Mouse (Mus musculus) lung, adult 2 months (tissue): ENCODE results near the gene Anapc5. TPM values are rescaled to one million over a fixed set of nuclear protein-coding genes. Genes with fewer than 3 reads are reported as not detected.

Source experiments
- DNase-seq: peaks from one replicate; pipeline ENCODE4 v3.0.0; 2022
- H3K4me1 ChIP-seq: fragments of 200-500 bp; 2 replicates; pipeline ENCODE4 v1.6.1; 2011; ENCODE audit warnings: low read length; ENCODE audit not compliant: control insufficient read depth, insufficient read depth
- H3K4me3 ChIP-seq: fragments of 200-500 bp; replicated peaks from 2 replicates; pipeline ENCODE3; 2011; ENCODE audit warnings: low read depth, mild to moderate bottlenecking, control low read depth, low read length; ENCODE audit errors: extremely low read depth
- CTCF ChIP-seq: fragments of 200-500 bp; IDR thresholded peaks from 2 replicates; pipeline ENCODE4 v1.5.1; 2011; ENCODE audit warnings: mild to moderate bottlenecking, low read length, control low read depth; ENCODE audit not compliant: insufficient read depth
- POLR2A ChIP-seq: fragments of 200-500 bp; IDR thresholded peaks from 2 replicates; pipeline ENCODE4 v1.6.1; 2011; ENCODE audit warnings: low read depth, mild to moderate bottlenecking, control low read depth, low read length, borderline replicate concordance; ENCODE audit errors: extremely low read depth
- WGBS: fragments of 180-500 bp; shearing (Covaris S2); methylation state at CpG from one replicate; pipeline ENCODE4 v1.1.7; 2018; 5-methylcytosine and 5-hydroxymethylcytosine counted together
- polyA plus RNA-seq: library from polyadenylated mRNA; depleted of rRNA; stranded (reverse); fragments of >200 nt; gene quantifications from 2 replicates; pipeline ENCODE4 v1.2.3, GENCODE M21; 2012; rRNA removed

Anapc5 gene
- polyA plus RNA-seq, 1 experiment: 274 TPM

- no peaks in the 10 kb centered on the region for H3K4me1 ChIP-seq
- no peak overlapping the region for H3K4me3 ChIP-seq
- no peak for DNase-seq
- 56% methylated on average over 16 of the region's 16 CpGs for WGBS
- TF ChIP-seq POLR2A (no peak), CTCF (no peak)
Measured at GRCm38 (mm10) chr5:122754477-122754876, 66.7 kb downstream of the Anapc5 start.

- no peaks in the 10 kb centered on the region for H3K4me1 ChIP-seq
- 75% methylated on average over 7 of the region's 7 CpGs for WGBS
- no peak overlapping the region for H3K4me3 ChIP-seq
- peak; percentile 52 for DNase-seq
- TF ChIP-seq POLR2A (no peak), CTCF (no peak)
Measured at GRCm38 (mm10) chr5:122747950-122748349, 73.2 kb downstream of the Anapc5 start.

GRCm38 (mm10) chr5:122743880-122744422 is 77.2 kb downstream of the Anapc5 start:
- H3K4me1 ChIP-seq: no peaks in the 10 kb centered on the region
- WGBS: 73% methylated on average over 13 of the region's 13 CpGs
- peak; percentile 13 for DNase-seq
- no peak overlapping the region for H3K4me3 ChIP-seq
- TF ChIP-seq CTCF (no peak), POLR2A (no peak)

Other genes starting within 250 kb of the Anapc5 start
- 2.6 and 6.7 TPM in 2 replicates for gene Ift81, start 206.8 kb downstream of the Anapc5 start, polyA plus RNA-seq
- 36.5 and 53.2 TPM in 2 replicates for gene P2rx7, start 177.4 kb downstream of the Anapc5 start, polyA plus RNA-seq
- 87.8 and 112 TPM in 2 replicates for gene P2rx4, start 113.8 kb downstream of the Anapc5 start, polyA plus RNA-seq
- gene Camkk2, start 41.9 kb downstream of the Anapc5 start, polyA plus RNA-seq: 33.3 and 35.6 TPM in 2 replicates
- 7.8 and 9.6 TPM in 2 replicates for gene Rnf34, start 28.7 kb upstream of the Anapc5 start, polyA plus RNA-seq
- gene Kdm2b, start 168.5 kb upstream of the Anapc5 start, polyA plus RNA-seq: 16.6 and 20.1 TPM in 2 replicates
- 113 and 137 TPM in 2 replicates for gene Orai1, start 193.7 kb upstream of the Anapc5 start, polyA plus RNA-seq
- 0.77 and 2.9 TPM in 2 replicates for gene Morn3, start 225.7 kb upstream of the Anapc5 start, polyA plus RNA-seq
- gene Tmem120b, start 247.1 kb upstream of the Anapc5 start, polyA plus RNA-seq: 10.4 and 12.1 TPM in 2 replicates